Mouse (Mus musculus) forebrain, embryonic 11.5 days (tissue): ENCODE measurements around the gene Dhh. TPM values are rescaled to one million over a fixed set of nuclear protein-coding genes. Genes with fewer than 3 reads are reported as not detected.

Experiments used
- ATAC-seq: fragments of 200-750 bp; cut with Nextera tagmentation; replicated peaks from 2 replicates; pipeline ENCODE4 v1.8.0; 2017; ENCODE audit warnings: moderate TSS enrichment; ENCODE audit not compliant: low FRiP score
- DNase-seq: peaks from one replicate; pipeline ENCODE4 v3.0.0-alpha.2; 2017; ENCODE audit warnings: low spot score
- H3K27ac ChIP-seq: fragments of 300-500 bp; sonication (generic); 2 replicates; pipeline ENCODE4 v1.5.1; 2014; ENCODE audit warnings: low read depth, low read length
- H3K27me3 ChIP-seq: fragments of 300-500 bp; sonication (generic); 2 replicates; pipeline ENCODE4 v1.6.1; 2014; ENCODE audit warnings: mild to moderate bottlenecking, low read length, mixed read lengths; ENCODE audit not compliant: control insufficient read depth, insufficient read depth
- H3K36me3 ChIP-seq: fragments of 300-500 bp; sonication (generic); 2 replicates; pipeline ENCODE4 v1.6.1; 2014; ENCODE audit warnings: mild to moderate bottlenecking, low read length, moderate library complexity, mixed read lengths; ENCODE audit not compliant: control insufficient read depth, insufficient read depth
- H3K4me1 ChIP-seq: fragments of 300-500 bp; sonication (generic); replicated peaks from 2 replicates; pipeline ENCODE4 v1.6.1; 2014; ENCODE audit warnings: low read length, mixed read lengths; ENCODE audit not compliant: control insufficient read depth, insufficient read depth
- H3K4me2 ChIP-seq: fragments of 300-500 bp; sonication (generic); 2 replicates; pipeline ENCODE4 v1.6.1; 2014; ENCODE audit warnings: low read depth, mild to moderate bottlenecking, low read length, moderate library complexity, mixed read lengths; ENCODE audit not compliant: severe bottlenecking
- H3K4me3 ChIP-seq: fragments of 300-500 bp; sonication (generic); 2 replicates; pipeline ENCODE4 v1.5.1; 2014; ENCODE audit warnings: low read depth, low read length
- H3K9ac ChIP-seq: fragments of 300-500 bp; sonication (generic); 2 replicates; pipeline ENCODE4 v1.6.1; 2014; ENCODE audit warnings: low read length
- H3K9me3 ChIP-seq: fragments of 300-500 bp; sonication (generic); 2 replicates; pipeline ENCODE4 v1.6.1; 2016; ENCODE audit warnings: low read length, mixed read lengths; ENCODE audit not compliant: control insufficient read depth
- WGBS: fragments of 180-500 bp; shearing (Covaris S2); extraction: QIAGEN DNeasy Blood & Tissue Kit; methylation state at CpG from one replicate; pipeline ENCODE4 v1.1.7; 2014; 5-methylcytosine and 5-hydroxymethylcytosine counted together
- polyA plus RNA-seq: library from polyadenylated mRNA; unstranded; fragments of >200 nt; fragmentation: Nextera tagmentation; extraction: Ambion mirVana; gene quantifications from 2 replicates; pipeline ENCODE4 v1.2.1, GENCODE M21; 2014

Dhh gene
- polyA plus RNA-seq, 1 experiment from 2014 or later = 0.28 TPM

GRCm38 (mm10) chr15:98865771-98866170 lies 32.6 kb downstream of the Dhh start:
- no peak for ATAC-seq

GRCm38 (mm10) chr15:98864951-98865350 lies 33.4 kb downstream of the Dhh start:
- Histone ChIP-seq H3K4me2 (no peak overlapping the region), H3K9me3 (no peaks in the 10 kb centered on the region), H3K27ac (no peak overlapping the region), H3K36me3 (peaks cover 35% of the 10 kb centered on the region), H3K4me3 (no peak overlapping the region), H3K9ac (no peak overlapping the region), H3K27me3 (no peaks in the 10 kb centered on the region), H3K4me1 (peaks cover 21% of the 10 kb centered on the region)
- ATAC-seq (no peak), DNase-seq (no peak)
- 96% methylated on average over 6 of the region's 6 CpGs for WGBS

More at GRCm38 (mm10) chr15:98865771-98866170, 32.6 kb downstream of the Dhh start:
- Histone ChIP-seq H3K4me1 (peaks cover 24% of the 10 kb centered on the region), H3K4me2 (no peak overlapping the region), H3K36me3 (peaks cover 33% of the 10 kb centered on the region), H3K27ac (no peak overlapping the region), H3K9me3 (no peaks in the 10 kb centered on the region), H3K27me3 (no peaks in the 10 kb centered on the region), H3K4me3 (no peak overlapping the region), H3K9ac (no peak overlapping the region)
- 98% methylated on average over 8 of the region's 8 CpGs for WGBS
- no peak for DNase-seq

GRCm38 (mm10) chr15:98863451-98863958 lies 34.8 kb downstream of the Dhh start:
- Histone ChIP-seq H3K4me1 (peaks cover 9% of the 10 kb centered on the region), H3K4me3 (no peak overlapping the region), H3K9me3 (no peaks in the 10 kb centered on the region), H3K4me2 (no peak overlapping the region), H3K27ac (no peak overlapping the region), H3K9ac (no peak overlapping the region), H3K36me3 (peaks cover 35% of the 10 kb centered on the region), H3K27me3 (no peaks in the 10 kb centered on the region)
- ATAC-seq (no peak), DNase-seq (no peak)
- WGBS = 94% methylated on average over 12 of the region's 12 CpGs

GRCm38 (mm10) chr15:98861701-98862410 lies 36.5 kb downstream of the Dhh start:
- Histone ChIP-seq H3K27me3 (no peaks in the 10 kb centered on the region), H3K9ac (no peak overlapping the region), H3K4me3 (no peak overlapping the region), H3K27ac (no peak overlapping the region), H3K36me3 (peaks cover 39% of the 10 kb centered on the region), H3K9me3 (no peaks in the 10 kb centered on the region), H3K4me1 (no peaks in the 10 kb centered on the region), H3K4me2 (no peak overlapping the region)
- ATAC-seq = no peak
- 88% methylated on average over 21 of the region's 21 CpGs for WGBS
- DNase-seq = no peak

- peaks cover 40% of the 10 kb centered on the region for H3K36me3 ChIP-seq
- H3K9ac ChIP-seq = no peak overlapping the region
- no peak for ATAC-seq
- H3K4me1 ChIP-seq = no peaks in the 10 kb centered on the region
- DNase-seq = peak; percentile 52
- H3K4me2 ChIP-seq = no peak overlapping the region
- no peak overlapping the region for H3K27ac ChIP-seq
- no peaks in the 10 kb centered on the region for H3K27me3 ChIP-seq
- WGBS = 96% methylated on average over 18 of the region's 18 CpGs
- no peaks in the 10 kb centered on the region for H3K9me3 ChIP-seq
- H3K4me3 ChIP-seq = no peak overlapping the region
Observed at GRCm38 (mm10) chr15:98860921-98861320, 37.4 kb downstream of the Dhh start.

GRCm38 (mm10) chr15:98859319-98860043 lies 38.9 kb downstream of the Dhh start:
- ATAC-seq (no peak), DNase-seq (no peak)
- Histone ChIP-seq H3K36me3 (peaks cover 33% of the 10 kb centered on the region), H3K27ac (no peak overlapping the region), H3K9me3 (no peaks in the 10 kb centered on the region), H3K27me3 (no peaks in the 10 kb centered on the region), H3K4me2 (no peak overlapping the region), H3K4me1 (no peaks in the 10 kb centered on the region), H3K4me3 (no peak overlapping the region), H3K9ac (no peak overlapping the region)
- 83% methylated on average over 9 of the region's 9 CpGs for WGBS

- 95% methylated on average over 16 of the region's 16 CpGs for WGBS
- ATAC-seq = no peak
Observed at GRCm38 (mm10) chr15:98854214-98854613, 44.1 kb downstream of the Dhh start.

GRCm38 (mm10) chr15:98853161-98853937 lies 45.0 kb downstream of the Dhh start:
- Histone ChIP-seq H3K4me1 (no peaks in the 10 kb centered on the region), H3K27me3 (no peaks in the 10 kb centered on the region), H3K9me3 (no peaks in the 10 kb centered on the region), H3K9ac (no peak overlapping the region), H3K27ac (no peak overlapping the region), H3K36me3 (peaks cover 41% of the 10 kb centered on the region), H3K4me2 (no peak overlapping the region), H3K4me3 (no peak overlapping the region)
- WGBS = 92% methylated on average over 28 of the region's 28 CpGs
- 0 out of 2 replicates have a peak, but pooled peaks have one; percentile 36 for ATAC-seq
- DNase-seq = peak; percentile 49

More at GRCm38 (mm10) chr15:98854214-98854613, 44.1 kb downstream of the Dhh start:
- DNase-seq = peak; percentile 48
- Histone ChIP-seq H3K36me3 (peaks cover 35% of the 10 kb centered on the region), H3K27me3 (no peaks in the 10 kb centered on the region), H3K4me2 (no peak overlapping the region), H3K9me3 (no peaks in the 10 kb centered on the region), H3K27ac (no peak overlapping the region), H3K9ac (no peak overlapping the region), H3K4me1 (no peaks in the 10 kb centered on the region), H3K4me3 (no peak overlapping the region)
